Mouse (Mus musculus) midbrain, embryonic 13.5 days (tissue): ENCODE measurements around the gene Gm11361. TPM values are rescaled to one million over a fixed set of nuclear protein-coding genes. Genes with fewer than 3 reads are reported as not detected.
A peak's percentile ranks its signal among the peaks of the same experiment; 100 is the strongest.

Source experiments
- ATAC-seq: fragments of 200-750 bp; cut with Nextera tagmentation; 2 replicates; pipeline ENCODE4 v1.8.0; 2017; ENCODE audit warnings: mild to moderate bottlenecking, moderate TSS enrichment, moderate library complexity
- H3K27ac ChIP-seq: fragments of 300-500 bp; sonication (generic); 2 replicates; pipeline ENCODE4 v1.5.1; 2015; ENCODE audit warnings: inconsistent platforms, mild to moderate bottlenecking, moderate library complexity
- H3K27me3 ChIP-seq: fragments of 300-500 bp; sonication (generic); 2 replicates; pipeline ENCODE4 v1.6.1; 2015; ENCODE audit warnings: mild to moderate bottlenecking, inconsistent platforms
- H3K36me3 ChIP-seq: fragments of 300-500 bp; sonication (generic); 2 replicates; pipeline ENCODE4 v1.6.1; 2015; ENCODE audit warnings: mild to moderate bottlenecking, inconsistent platforms
- H3K4me1 ChIP-seq: fragments of 300-500 bp; sonication (generic); replicated peaks from 2 replicates; pipeline ENCODE4 v1.6.1; 2015; ENCODE audit warnings: inconsistent platforms
- H3K4me2 ChIP-seq: fragments of 300-500 bp; sonication (generic); replicated peaks from 2 replicates; pipeline ENCODE4 v1.6.1; 2015; ENCODE audit warnings: moderate library complexity, mild to moderate bottlenecking, inconsistent platforms
- H3K4me3 ChIP-seq: fragments of 300-500 bp; sonication (generic); replicated peaks from 2 replicates; pipeline ENCODE4 v1.5.1; 2015; ENCODE audit warnings: mild to moderate bottlenecking, inconsistent platforms
- H3K9ac ChIP-seq: fragments of 300-500 bp; sonication (generic); replicated peaks from 2 replicates; pipeline ENCODE4 v1.6.1; 2015; ENCODE audit warnings: mild to moderate bottlenecking, inconsistent platforms
- H3K9me3 ChIP-seq: fragments of 300-500 bp; sonication (generic); 2 replicates; pipeline ENCODE4 v1.6.1; 2016; ENCODE audit warnings: mild to moderate bottlenecking, inconsistent platforms
- WGBS: fragments of 180-500 bp; shearing (Covaris S2); methylation state at CpG from one replicate; pipeline ENCODE4 v1.1.7; 2015; 5-methylcytosine and 5-hydroxymethylcytosine counted together
- polyA plus RNA-seq: library from polyadenylated mRNA; unstranded; fragments of >200 nt; fragmentation: Nextera tagmentation; extraction: Ambion mirVana; gene quantifications from 2 replicates; pipeline ENCODE4 v1.2.1, GENCODE M21; 2015

The Gm11361 gene
- polyA plus RNA-seq = 2.1 and 5.2 TPM in 2 replicates

DNA sequence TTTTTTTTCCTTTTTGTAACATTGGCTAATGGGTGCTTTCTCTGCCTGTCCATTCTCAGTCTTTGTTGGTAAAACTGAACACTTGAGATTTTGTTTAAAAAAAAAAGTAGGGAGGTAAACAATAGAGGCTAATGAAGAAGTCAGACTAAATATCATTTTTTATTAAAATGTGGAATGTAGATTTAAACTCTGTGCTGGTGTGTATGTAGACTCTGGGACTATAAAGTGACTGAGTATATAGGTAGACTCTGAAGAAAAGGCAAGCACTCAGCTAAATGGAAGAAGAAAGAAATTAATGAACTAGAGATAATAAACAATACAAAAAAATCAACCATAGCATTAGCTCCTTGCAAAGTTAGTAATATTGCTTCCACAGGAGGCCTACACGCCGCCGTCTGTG is at the start of gene Gm11361:
Gene Gm11361, plus strand, starts transcription at position 301 of the 400 bp plus-strand sequence.
- Histone ChIP-seq H3K9ac (no peak within 1 kb of the TSS), H3K4me2 (no peak within 1 kb of the TSS), H3K4me1 (no peaks in the 10 kb centered on the region), H3K27ac (no peak within 1 kb of the TSS), H3K4me3 (no peak within 1 kb of the TSS), H3K27me3 (no peaks in the 10 kb centered on the region), H3K36me3 (no peaks in the 10 kb centered on the region), H3K9me3 (no peaks in the 10 kb centered on the region)
- no peak for ATAC-seq
- 97% methylated on average over 3 of the region's 3 CpGs for WGBS

GRCm38 (mm10) chr13:28264399-28264798 is 7.1 kb downstream of the Gm11361 start:
- 13% methylated on average over 1 of the region's 1 CpGs for WGBS
- Histone ChIP-seq H3K4me3 (no peak overlapping the region), H3K27me3 (no peaks in the 10 kb centered on the region), H3K9ac (no peak overlapping the region), H3K9me3 (no peaks in the 10 kb centered on the region), H3K27ac (no peak overlapping the region), H3K36me3 (no peaks in the 10 kb centered on the region), H3K4me2 (no peak overlapping the region), H3K4me1 (no peaks in the 10 kb centered on the region)
- ATAC-seq = no peak

DNA sequence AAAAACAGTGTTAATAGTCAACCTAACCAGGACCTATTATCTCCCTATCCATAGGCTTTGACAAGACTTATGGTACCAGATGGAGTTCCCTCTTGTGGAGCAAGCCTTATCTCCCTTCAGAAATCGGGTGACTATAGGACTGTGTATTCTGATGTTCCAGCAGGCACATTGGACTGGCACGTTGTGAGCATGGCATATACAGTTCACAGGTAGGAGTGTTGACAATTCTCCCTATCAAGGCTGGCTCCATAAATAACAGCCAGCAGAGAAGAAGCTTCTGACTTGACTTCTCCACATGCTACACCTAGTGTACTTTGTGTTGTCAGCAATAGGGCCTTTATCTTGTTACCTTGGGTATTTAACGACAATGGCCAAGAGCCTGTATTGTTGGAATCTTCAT is 30.0 kb downstream of the Gm11361 start:
- H3K27me3 ChIP-seq = no peaks in the 10 kb centered on the region
- WGBS = 96% methylated on average over 3 of the region's 3 CpGs
- ATAC-seq = no peak
- no peak overlapping the region for H3K4me3 ChIP-seq
- H3K9me3 ChIP-seq = no peaks in the 10 kb centered on the region
- H3K36me3 ChIP-seq = no peaks in the 10 kb centered on the region
- H3K4me1 ChIP-seq = peaks cover 1% of the 10 kb centered on the region; the same call in 1 of the 2 replicates
- no peak overlapping the region for H3K27ac ChIP-seq
- no peak overlapping the region for H3K4me2 ChIP-seq
- H3K9ac ChIP-seq = no peak overlapping the region

- H3K27ac ChIP-seq = peak overlapping the region; percentile 89
- no peaks in the 10 kb centered on the region for H3K27me3 ChIP-seq
- H3K4me3 ChIP-seq = no peak overlapping the region
- no peaks in the 10 kb centered on the region for H3K9me3 ChIP-seq
- no peaks in the 10 kb centered on the region for H3K36me3 ChIP-seq
- H3K4me1 ChIP-seq = peaks cover 38% of the 10 kb centered on the region
- peak overlapping the region; percentile 26 for H3K4me2 ChIP-seq
- peak; percentile 46; the same call in 1 of the 2 replicates for ATAC-seq
- WGBS = 67% methylated on average over 4 of the region's 4 CpGs
- H3K9ac ChIP-seq = no peak overlapping the region
These were observed 36.9 kb downstream of the Gm11361 start for GRCm38 (mm10) chr13:28294272-28294671.

GRCm38 (mm10) chr13:28294757-28295361 is 37.5 kb downstream of the Gm11361 start:
- Histone ChIP-seq H3K36me3 (no peaks in the 10 kb centered on the region), H3K4me3 (no peak overlapping the region), H3K9ac (no peak overlapping the region), H3K4me1 (peaks cover 38% of the 10 kb centered on the region), H3K9me3 (no peaks in the 10 kb centered on the region), H3K27me3 (no peaks in the 10 kb centered on the region), H3K27ac (peak overlapping the region; percentile 89), H3K4me2 (peak overlapping the region; percentile 26)
- peak; percentile 89 for ATAC-seq
- WGBS = 0% methylated on average over 3 of the region's 3 CpGs

- H3K9me3 ChIP-seq = no peaks in the 10 kb centered on the region
- ATAC-seq = peak; percentile 57
- H3K9ac ChIP-seq = no peak overlapping the region
- peaks cover 38% of the 10 kb centered on the region for H3K4me1 ChIP-seq
- no peaks in the 10 kb centered on the region for H3K27me3 ChIP-seq
- H3K36me3 ChIP-seq = no peaks in the 10 kb centered on the region
- H3K4me2 ChIP-seq = no peak overlapping the region
- no peak overlapping the region for H3K4me3 ChIP-seq
- 23% methylated on average over 5 of the region's 5 CpGs for WGBS
- peak overlapping the region; percentile 89 for H3K27ac ChIP-seq
These were observed 38.2 kb downstream of the Gm11361 start for GRCm38 (mm10) chr13:28295492-28295891.

GRCm38 (mm10) chr13:28297098-28297497 is 39.8 kb downstream of the Gm11361 start:
- no peaks in the 10 kb centered on the region for H3K36me3 ChIP-seq
- no peaks in the 10 kb centered on the region for H3K9me3 ChIP-seq
- no peak overlapping the region for H3K4me2 ChIP-seq
- H3K4me1 ChIP-seq = peaks cover 38% of the 10 kb centered on the region
- H3K27me3 ChIP-seq = no peaks in the 10 kb centered on the region
- no peak overlapping the region for H3K9ac ChIP-seq
- H3K4me3 ChIP-seq = no peak overlapping the region
- no peak overlapping the region for H3K27ac ChIP-seq
- WGBS = 93% methylated on average over 2 of the region's 2 CpGs
- no peak for ATAC-seq

GRCm38 (mm10) chr13:28297577-28297976 is 40.2 kb downstream of the Gm11361 start:
- H3K36me3 ChIP-seq = no peaks in the 10 kb centered on the region
- WGBS = 43% methylated on average over 2 of the region's 2 CpGs
- no peaks in the 10 kb centered on the region for H3K27me3 ChIP-seq
- H3K4me1 ChIP-seq = peaks cover 34% of the 10 kb centered on the region
- H3K4me3 ChIP-seq = no peak overlapping the region
- H3K27ac ChIP-seq = peak overlapping the region; percentile 48
- no peak overlapping the region for H3K4me2 ChIP-seq
- no peak overlapping the region for H3K9ac ChIP-seq
- no peak for ATAC-seq
- no peaks in the 10 kb centered on the region for H3K9me3 ChIP-seq

Other genes starting within 250 kb of the Gm11361 start
- not detected in 2 replicates for gene Prl4a1, start 241.3 kb upstream of the Gm11361 start, polyA plus RNA-seq
- not detected in 2 replicates for gene Prl5a1, start 115.0 kb upstream of the Gm11361 start, polyA plus RNA-seq